Mouse (Mus musculus): ENCODE results near the gene Zfp580.

DNA sequence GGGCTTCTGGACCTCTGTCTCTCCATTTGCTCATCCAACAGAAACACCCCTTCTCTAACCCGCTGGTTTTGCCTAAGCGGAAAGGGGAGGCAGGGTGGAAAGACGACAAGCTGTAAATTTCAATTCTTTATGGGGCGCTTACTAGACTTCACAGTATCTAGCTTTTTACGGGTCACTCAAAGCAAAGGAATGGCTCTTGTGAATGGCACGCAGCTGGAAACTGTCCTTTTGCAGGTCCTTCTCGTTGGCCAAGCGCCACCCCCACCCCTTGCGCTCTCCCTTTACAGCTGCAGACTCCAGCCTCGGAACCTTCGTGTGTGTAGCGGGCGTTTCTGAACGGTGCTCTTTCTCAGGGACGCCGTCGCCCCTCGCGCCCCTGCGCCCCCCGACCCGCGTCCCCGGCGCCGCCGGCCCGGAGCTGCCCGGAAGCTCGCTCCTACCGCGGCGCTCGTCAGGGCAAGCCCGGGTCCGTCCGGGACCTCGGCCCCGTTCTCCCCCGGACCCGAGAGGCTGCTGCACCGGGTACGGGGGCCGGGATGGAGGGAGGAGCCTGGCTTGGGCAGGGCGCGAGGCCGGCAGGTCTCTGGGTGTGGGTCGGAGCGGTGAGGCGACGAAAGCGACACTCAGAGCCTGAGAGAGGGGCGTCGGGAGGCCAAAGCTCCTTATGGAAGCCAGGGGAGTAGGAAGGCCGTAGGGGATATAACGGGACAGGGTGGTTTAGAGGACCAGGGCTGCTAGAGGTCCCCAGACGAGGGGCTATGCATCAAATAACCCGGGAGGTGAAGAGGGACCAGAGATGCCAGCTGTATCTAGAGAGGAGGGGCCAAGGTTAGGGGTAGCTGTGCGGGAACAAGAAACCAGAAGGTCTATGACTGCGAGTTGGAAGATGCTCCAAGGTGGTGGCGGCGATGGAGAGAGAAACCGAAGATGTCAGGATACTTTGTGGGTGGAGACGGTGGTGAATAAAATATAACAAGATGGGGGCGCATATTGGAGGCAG is at the start of gene Zfp580:
- TF ChIP-seq POLR2A (IDR thresholded peaks at IDR 0.05; ENCODE audit: borderline replicate concordance, extremely low read depth, low read depth, low read length), result peak; percentile 33; the same call in 1 of the 2 replicates
- TF ChIP-seq CTCF (IDR thresholded peaks at IDR 0.05; ENCODE audit: insufficient read depth, low read length), result no peak
